Mouse (Mus musculus): Measurements from ENCODE around the gene Ghrhr. TPM values are rescaled to one million over a fixed set of nuclear protein-coding genes. Genes with fewer than 3 reads are reported as not detected.

Gene Ghrhr
- polyA plus RNA-seq, 1 experiment from 2014 or later = 0.46 TPM

DNA sequence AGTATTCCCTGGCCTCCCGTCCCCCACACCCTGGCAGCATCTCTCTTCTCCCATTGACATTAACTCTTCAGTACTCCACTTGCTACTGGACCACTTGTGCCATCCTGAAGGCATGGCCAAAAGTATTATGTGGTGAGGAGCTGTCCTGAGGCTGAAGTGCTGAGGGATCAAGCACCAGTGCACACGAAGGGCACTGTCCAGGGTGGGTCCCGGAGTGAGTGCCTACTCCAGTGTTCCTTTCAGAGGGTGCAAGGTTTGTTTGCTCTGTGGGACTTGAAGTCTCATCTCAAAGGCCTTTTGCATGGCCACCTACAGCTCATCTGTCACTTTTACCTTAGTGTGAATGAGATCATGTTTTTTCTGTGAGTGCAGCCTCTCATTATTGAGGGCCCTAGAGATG lies 44.3 kb downstream of the Ghrhr start:
- H3K27me3 ChIP-seq (replicated peaks; ENCODE audit: control insufficient read depth, insufficient read depth, low read length) = no peaks in the 10 kb centered on the region
- WGBS = 54% methylated on average over 3 of the region's 3 CpGs
- H3K9me3 ChIP-seq (ENCODE audit: control insufficient read depth, low read length) = no peaks in the 10 kb centered on the region
- no peaks in the 10 kb centered on the region for H3K36me3 ChIP-seq (ENCODE audit: control insufficient read depth, insufficient read depth, low read length)
- no peak overlapping the region for H3K4me3 ChIP-seq (ENCODE audit: low read length)
- no peak overlapping the region for H3K27ac ChIP-seq (ENCODE audit: low read length)
- H3K4me2 ChIP-seq (ENCODE audit: low read depth, low read length) = no peak overlapping the region
- H3K4me1 ChIP-seq (ENCODE audit: control insufficient read depth, insufficient read depth, low read length) = no peaks in the 10 kb centered on the region
- no peak overlapping the region for H3K9ac ChIP-seq (ENCODE audit: low read depth, low read length)
- no peak for ATAC-seq

- H3K4me2 ChIP-seq (ENCODE audit: low read depth, low read length) = no peak overlapping the region
- 47% methylated on average over 1 of the region's 1 CpGs for WGBS
- no peaks in the 10 kb centered on the region for H3K27me3 ChIP-seq (replicated peaks; ENCODE audit: control insufficient read depth, insufficient read depth, low read length)
- no peaks in the 10 kb centered on the region for H3K36me3 ChIP-seq (ENCODE audit: control insufficient read depth, insufficient read depth, low read length)
- ATAC-seq = no peak
- H3K4me3 ChIP-seq (ENCODE audit: low read length) = no peak overlapping the region
- H3K4me1 ChIP-seq (ENCODE audit: control insufficient read depth, insufficient read depth, low read length) = no peaks in the 10 kb centered on the region
- H3K9me3 ChIP-seq (ENCODE audit: control insufficient read depth, low read length) = no peaks in the 10 kb centered on the region
- no peak overlapping the region for H3K27ac ChIP-seq (ENCODE audit: low read length)
- no peak overlapping the region for H3K9ac ChIP-seq (ENCODE audit: low read depth, low read length)
Measured at GRCm38 (mm10) chr6:55420869-55421361, 44.8 kb downstream of the Ghrhr start.

DNA sequence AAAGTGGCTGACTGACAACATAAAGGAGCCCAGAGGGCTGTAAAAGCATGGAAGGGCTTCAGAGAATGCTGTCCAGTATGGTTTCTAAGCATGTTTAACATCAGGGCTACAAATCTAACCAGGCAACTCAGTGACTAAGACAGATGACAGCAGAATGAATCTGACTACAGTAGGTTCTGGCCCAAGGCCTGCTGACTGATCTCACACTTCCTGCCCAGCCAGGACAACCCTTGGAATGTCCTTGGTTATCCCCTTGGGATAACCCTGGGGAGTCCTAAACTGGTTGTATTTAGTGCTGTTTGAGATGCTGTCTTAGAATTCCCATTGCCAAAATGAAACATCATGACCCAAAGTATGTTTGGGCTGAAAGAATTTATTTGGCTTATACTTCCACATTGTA lies 56.0 kb downstream of the Ghrhr start:
- no peaks in the 10 kb centered on the region for H3K9me3 ChIP-seq (ENCODE audit: control insufficient read depth, low read length)
- peaks cover 3% of the 10 kb centered on the region; the same call in 1 of the 2 replicates for H3K4me1 ChIP-seq (ENCODE audit: control insufficient read depth, insufficient read depth, low read length)
- H3K36me3 ChIP-seq (ENCODE audit: control insufficient read depth, insufficient read depth, low read length) = no peaks in the 10 kb centered on the region
- H3K27ac ChIP-seq (ENCODE audit: low read length) = no peak overlapping the region
- no peaks in the 10 kb centered on the region for H3K27me3 ChIP-seq (replicated peaks; ENCODE audit: control insufficient read depth, insufficient read depth, low read length)
- no peak overlapping the region for H3K9ac ChIP-seq (ENCODE audit: low read depth, low read length)
- H3K4me3 ChIP-seq (ENCODE audit: low read length) = no peak overlapping the region
- ATAC-seq = no peak
- no peak overlapping the region for H3K4me2 ChIP-seq (ENCODE audit: low read depth, low read length)

GRCm38 (mm10) chr6:55434360-55434759 lies 58.3 kb downstream of the Ghrhr start:
- peak; percentile 89 for ATAC-seq
- Histone ChIP-seq H3K36me3 (ENCODE audit: control insufficient read depth, insufficient read depth, low read length) (no peaks in the 10 kb centered on the region), H3K9ac (ENCODE audit: low read depth, low read length) (0 out of 2 replicates have a peak overlapping the region, but pooled peaks have one; percentile 4), H3K27ac (ENCODE audit: low read length) (peak overlapping the region; percentile 82), H3K9me3 (ENCODE audit: control insufficient read depth, low read length) (no peaks in the 10 kb centered on the region), H3K27me3 (replicated peaks; ENCODE audit: control insufficient read depth, insufficient read depth, low read length) (no peaks in the 10 kb centered on the region), H3K4me1 (ENCODE audit: control insufficient read depth, insufficient read depth, low read length) (peaks cover 3% of the 10 kb centered on the region; the same call in 1 of the 2 replicates), H3K4me3 (ENCODE audit: low read length) (no peak overlapping the region), H3K4me2 (ENCODE audit: low read depth, low read length) (no peak overlapping the region)
- 25% methylated on average over 3 of the region's 3 CpGs for WGBS

DNA sequence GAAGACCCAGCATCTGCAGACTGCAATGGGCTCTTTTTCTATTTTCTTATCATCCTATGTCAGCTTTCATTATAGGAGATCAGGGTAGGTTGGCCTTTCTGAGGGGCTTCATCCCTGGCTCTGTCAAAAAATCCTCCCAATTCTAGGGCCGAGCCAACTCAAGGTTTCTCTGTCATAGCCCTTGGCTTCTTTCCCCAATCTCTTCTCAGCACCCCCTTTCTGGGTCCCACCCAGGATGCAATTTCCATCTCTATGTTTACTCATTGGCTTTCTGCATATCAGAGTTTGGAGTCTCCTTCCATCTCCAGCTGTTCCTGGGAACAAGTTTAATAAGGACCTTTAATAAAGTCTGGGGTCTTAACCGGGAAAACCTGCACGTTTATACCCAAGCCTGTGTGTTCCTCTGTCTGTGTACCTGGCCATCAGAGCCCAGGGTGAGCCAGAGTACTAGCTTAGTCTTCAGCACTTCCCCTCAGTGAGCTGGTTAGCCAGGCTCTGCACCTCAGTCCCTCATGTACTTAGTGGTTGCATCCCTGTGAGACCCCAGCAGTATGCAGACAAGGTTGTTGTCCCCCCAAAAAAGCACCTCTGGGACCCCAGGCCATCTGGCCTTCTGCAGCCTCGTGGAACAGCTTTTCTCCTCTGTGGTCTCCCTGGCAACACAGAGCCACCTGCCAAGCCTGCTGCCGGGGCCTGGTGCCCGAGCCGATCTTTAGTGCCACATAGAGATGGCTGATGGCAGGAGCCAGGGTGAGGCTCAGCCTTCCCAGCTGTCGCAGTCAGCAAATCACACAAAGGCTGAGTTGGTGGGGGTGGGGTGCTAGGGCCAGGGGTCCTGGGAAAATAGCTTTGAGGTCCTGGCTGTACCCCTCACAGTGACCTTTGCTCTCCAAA lies 59.4 kb downstream of the Ghrhr start:
- Histone ChIP-seq H3K36me3 (ENCODE audit: control insufficient read depth, insufficient read depth, low read length) (no peaks in the 10 kb centered on the region), H3K27ac (ENCODE audit: low read length) (no peak overlapping the region), H3K9ac (ENCODE audit: low read depth, low read length) (no peak overlapping the region; the same call in 1 of the 2 replicates), H3K4me2 (ENCODE audit: low read depth, low read length) (no peak overlapping the region), H3K9me3 (ENCODE audit: control insufficient read depth, low read length) (no peaks in the 10 kb centered on the region), H3K4me3 (ENCODE audit: low read length) (no peak overlapping the region), H3K4me1 (ENCODE audit: control insufficient read depth, insufficient read depth, low read length) (peaks cover 3% of the 10 kb centered on the region; the same call in 1 of the 2 replicates), H3K27me3 (replicated peaks; ENCODE audit: control insufficient read depth, insufficient read depth, low read length) (no peaks in the 10 kb centered on the region)
- ATAC-seq = peak; percentile 21; the same call in 1 of the 2 replicates
- WGBS = 56% methylated on average over 8 of the region's 8 CpGs

GRCm38 (mm10) chr6:55437919-55438318 lies 61.8 kb downstream of the Ghrhr start:
- Histone ChIP-seq H3K4me2 (ENCODE audit: low read depth, low read length) (no peak overlapping the region), H3K27me3 (replicated peaks; ENCODE audit: control insufficient read depth, insufficient read depth, low read length) (no peaks in the 10 kb centered on the region), H3K36me3 (ENCODE audit: control insufficient read depth, insufficient read depth, low read length) (no peaks in the 10 kb centered on the region), H3K9me3 (ENCODE audit: control insufficient read depth, low read length) (no peaks in the 10 kb centered on the region), H3K4me1 (ENCODE audit: control insufficient read depth, insufficient read depth, low read length) (peaks cover 3% of the 10 kb centered on the region; the same call in 1 of the 2 replicates), H3K27ac (ENCODE audit: low read length) (no peak overlapping the region), H3K9ac (ENCODE audit: low read depth, low read length) (no peak overlapping the region), H3K4me3 (ENCODE audit: low read length) (no peak overlapping the region)
- 30% methylated on average over 3 of the region's 3 CpGs for WGBS
- no peak for ATAC-seq

Other genes with a start within 250 kb of the Ghrhr start
- gene Crhr2, start 243.3 kb upstream of the Ghrhr start, polyA plus RNA-seq (2015; fragmentation: Nextera tagmentation; extraction: Ambion mirVana) = 0.22 TPM in 2 replicates
- gene Inmt, start 201.3 kb upstream of the Ghrhr start, polyA plus RNA-seq (2015; fragmentation: Nextera tagmentation; extraction: Ambion mirVana) = 0.33 TPM in 1 of 2 replicates, not detected in the other
- gene Mindy4, start 172.9 kb upstream of the Ghrhr start, polyA plus RNA-seq (2015; fragmentation: Nextera tagmentation; extraction: Ambion mirVana) = 5.8 and 6.4 TPM in 2 replicates
- 21.8 and 23.2 TPM in 2 replicates for gene Aqp1, start 39.9 kb upstream of the Ghrhr start, polyA plus RNA-seq (2015; fragmentation: Nextera tagmentation; extraction: Ambion mirVana)
- 3.8 and 4.4 TPM in 2 replicates for gene Adcyap1r1, start 75.7 kb downstream of the Ghrhr start, polyA plus RNA-seq (2015; fragmentation: Nextera tagmentation; extraction: Ambion mirVana)